Mouse (Mus musculus) heart, embryonic 12.5 days (tissue): ENCODE measurements around the gene Anks6. TPM values are rescaled to one million over a fixed set of nuclear protein-coding genes. Genes with fewer than 3 reads are reported as not detected.

Experiments
- ATAC-seq: fragments of 200-750 bp; cut with Nextera tagmentation; 2 replicates; pipeline ENCODE4 v1.8.0; 2017; ENCODE audit warnings: moderate TSS enrichment, moderate library complexity; ENCODE audit not compliant: insufficient number of reproducible peaks, low FRiP score
- H3K27ac ChIP-seq: fragments of 300-500 bp; sonication (generic); 2 replicates; pipeline ENCODE4 v1.5.1; 2016; ENCODE audit warnings: mild to moderate bottlenecking, moderate library complexity; ENCODE audit not compliant: poor library complexity, severe bottlenecking
- H3K27me3 ChIP-seq: fragments of 300-500 bp; sonication (generic); replicated peaks from 2 replicates; pipeline ENCODE4 v1.6.1; 2016; ENCODE audit warnings: mild to moderate bottlenecking, moderate library complexity
- H3K36me3 ChIP-seq: fragments of 300-500 bp; sonication (generic); 2 replicates; pipeline ENCODE4 v1.6.1; 2016; ENCODE audit warnings: mild to moderate bottlenecking, moderate library complexity
- H3K4me1 ChIP-seq: fragments of 300-500 bp; sonication (generic); replicated peaks from 2 replicates; pipeline ENCODE4 v1.6.1; 2016; ENCODE audit warnings: mild to moderate bottlenecking
- H3K4me2 ChIP-seq: fragments of 300-500 bp; sonication (generic); 2 replicates; pipeline ENCODE4 v1.6.1; 2016; ENCODE audit warnings: mild to moderate bottlenecking, moderate library complexity
- H3K4me3 ChIP-seq: fragments of 300-500 bp; sonication (generic); 2 replicates; pipeline ENCODE4 v1.5.1; 2016; ENCODE audit warnings: mild to moderate bottlenecking
- H3K9ac ChIP-seq: fragments of 300-500 bp; sonication (generic); 2 replicates; pipeline ENCODE4 v1.6.1; 2016; ENCODE audit warnings: mild to moderate bottlenecking, moderate library complexity
- H3K9me3 ChIP-seq: fragments of 300-500 bp; sonication (generic); replicated peaks from 2 replicates; pipeline ENCODE4 v1.6.1; 2016; ENCODE audit warnings: mild to moderate bottlenecking, moderate library complexity
- WGBS: fragments of 180-500 bp; shearing (Covaris S2); methylation state at CpG from one replicate; pipeline ENCODE4 v1.1.7; 2016; 5-methylcytosine and 5-hydroxymethylcytosine counted together
- polyA plus RNA-seq: library from polyadenylated mRNA; unstranded; fragments of >200 nt; fragmentation: Nextera tagmentation; extraction: Ambion mirVana; gene quantifications from 2 replicates; pipeline ENCODE4 v1.2.1, GENCODE M21; 2016

Anks6 gene
- polyA plus RNA-seq: 2.7 and 3.0 TPM in 2 replicates

DNA sequence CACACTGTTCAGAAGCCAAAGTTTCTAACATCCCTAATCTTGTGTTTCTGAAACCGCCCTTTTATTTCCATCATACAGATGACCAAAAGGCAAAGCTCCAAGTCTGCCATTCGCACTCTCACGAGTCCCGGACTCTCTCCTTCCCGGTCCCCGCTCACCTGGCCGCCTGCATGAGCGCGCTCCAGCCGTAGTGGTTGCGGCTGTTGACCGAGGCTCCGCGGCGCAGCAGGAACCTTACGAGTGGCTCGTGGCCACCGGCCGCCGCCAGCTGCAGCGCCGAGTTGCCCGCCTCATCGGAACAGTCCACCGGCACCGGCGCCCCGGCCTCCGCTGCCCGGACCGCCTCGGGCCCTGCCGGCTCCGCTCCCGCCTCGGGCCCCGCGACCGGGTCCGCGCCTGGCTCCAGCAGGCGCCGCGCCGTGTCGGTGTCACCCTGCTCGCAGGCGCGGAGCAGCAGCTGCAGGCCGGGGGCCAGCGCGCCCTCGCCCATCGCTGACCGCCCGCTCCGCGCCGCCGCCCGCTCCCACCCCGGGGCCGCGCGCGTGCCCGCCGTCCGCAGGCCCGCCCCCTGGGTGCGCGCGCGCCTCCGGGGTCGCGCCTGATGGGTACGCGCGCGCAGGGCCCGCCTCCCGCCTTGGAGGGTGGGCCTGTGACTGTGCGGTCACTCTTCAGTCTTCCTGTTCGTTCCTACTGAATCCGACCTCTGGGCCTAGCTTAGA is at the start of gene Anks6:
Gene Anks6 (minus strand): TSS at position 637 of the 719 bp plus-strand sequence.
- peak within 1 kb of the TSS; percentile 64 for H3K27ac ChIP-seq
- peaks cover 19% of the 10 kb centered on the region for H3K27me3 ChIP-seq
- no peaks in the 10 kb centered on the region for H3K9me3 ChIP-seq
- peak; percentile 88 for ATAC-seq
- H3K9ac ChIP-seq: peak within 1 kb of the TSS; percentile 93
- peak within 1 kb of the TSS; percentile 92 for H3K4me2 ChIP-seq
- H3K36me3 ChIP-seq: no peaks in the 10 kb centered on the region
- peak within 1 kb of the TSS; percentile 96 for H3K4me3 ChIP-seq
- no peaks in the 10 kb centered on the region; the same call in 1 of the 2 replicates for H3K4me1 ChIP-seq
- 6% methylated on average over 84 of the region's 86 CpGs for WGBS

DNA sequence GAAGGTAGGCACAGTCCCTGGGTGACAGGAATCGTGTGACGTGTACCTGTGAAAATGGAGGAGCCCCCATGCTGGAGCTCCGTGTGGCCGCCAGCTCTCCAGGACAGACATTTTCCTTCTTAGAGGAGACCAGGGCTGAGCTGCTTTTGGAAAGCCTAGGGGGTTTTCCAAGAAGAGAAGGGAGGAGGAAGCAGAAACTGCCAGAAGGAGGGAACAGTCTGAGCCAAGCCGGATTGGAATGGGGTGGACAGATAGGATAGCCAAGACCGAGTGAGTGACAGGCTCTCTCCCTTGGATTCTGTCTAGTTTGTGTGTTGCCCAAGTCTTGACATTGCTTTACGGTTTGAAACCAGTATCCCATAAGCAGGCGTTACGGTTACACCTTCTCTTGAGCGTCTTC is 46.3 kb upstream of the Anks6 start:
- no peak overlapping the region for H3K4me3 ChIP-seq

DNA sequence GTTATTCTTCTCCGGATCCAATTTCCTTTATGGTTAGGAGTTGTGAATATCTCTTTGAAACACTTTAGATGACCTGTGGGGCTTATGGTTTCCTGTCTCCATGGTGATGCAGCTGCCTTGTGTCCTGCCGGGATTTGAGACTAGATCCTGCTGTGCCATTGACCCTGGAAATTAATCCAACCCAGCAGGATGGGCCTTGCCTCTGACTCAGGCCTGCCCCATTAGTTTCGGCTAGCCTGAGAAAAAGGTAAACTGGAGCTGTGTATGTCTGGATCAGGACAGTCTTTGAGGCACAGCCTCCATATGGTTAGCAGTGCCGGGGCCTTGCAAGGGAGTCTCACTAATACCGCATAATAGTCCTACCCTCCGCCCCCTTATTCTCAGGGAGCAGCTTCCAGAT is 36.4 kb upstream of the Anks6 start:
- 60% methylated on average over 6 of the region's 6 CpGs for WGBS
- Histone ChIP-seq H3K4me3 (no peak overlapping the region), H3K9ac (no peak overlapping the region), H3K4me2 (no peak overlapping the region), H3K36me3 (no peaks in the 10 kb centered on the region), H3K27ac (no peak overlapping the region), H3K4me1 (peaks cover 16% of the 10 kb centered on the region), H3K9me3 (no peaks in the 10 kb centered on the region), H3K27me3 (peaks cover 50% of the 10 kb centered on the region)
- no peak for ATAC-seq

More for the DNA sequence above, 46.3 kb upstream of the Anks6 start:
- ATAC-seq: no peak
- Histone ChIP-seq H3K27me3 (0 out of 2 replicates have a peak, but pooled peaks cover 4% of the 10 kb centered on the region), H3K4me1 (0 out of 2 replicates have a peak, but pooled peaks cover 2% of the 10 kb centered on the region), H3K36me3 (no peaks in the 10 kb centered on the region), H3K27ac (no peak overlapping the region), H3K4me2 (no peak overlapping the region), H3K9me3 (no peaks in the 10 kb centered on the region), H3K9ac (no peak overlapping the region)
- 87% methylated on average over 10 of the region's 10 CpGs for WGBS

GRCm38 (mm10) chr4:47093161-47093560 is 35.9 kb upstream of the Anks6 start:
- no peaks in the 10 kb centered on the region for H3K9me3 ChIP-seq
- no peaks in the 10 kb centered on the region for H3K36me3 ChIP-seq
- H3K27ac ChIP-seq: no peak overlapping the region
- peaks cover 50% of the 10 kb centered on the region for H3K27me3 ChIP-seq
- H3K9ac ChIP-seq: no peak overlapping the region
- WGBS: 44% methylated on average over 9 of the region's 9 CpGs
- H3K4me2 ChIP-seq: peak overlapping the region; percentile 100
- H3K4me3 ChIP-seq: peak overlapping the region; percentile 74; the same call in 1 of the 2 replicates
- peaks cover 16% of the 10 kb centered on the region for H3K4me1 ChIP-seq
- ATAC-seq: no peak

- Histone ChIP-seq H3K27me3 (peaks cover 50% of the 10 kb centered on the region), H3K27ac (no peak overlapping the region), H3K9me3 (no peaks in the 10 kb centered on the region), H3K4me3 (peak overlapping the region; percentile 74), H3K36me3 (no peaks in the 10 kb centered on the region), H3K9ac (peak overlapping the region; percentile 69), H3K4me1 (peaks cover 16% of the 10 kb centered on the region), H3K4me2 (peak overlapping the region; percentile 100)
- no peak; the same call in 1 of the 2 replicates for ATAC-seq
- 3% methylated on average over 21 of the region's 21 CpGs for WGBS
These were observed 35.3 kb upstream of the Anks6 start for GRCm38 (mm10) chr4:47092387-47093021.

GRCm38 (mm10) chr4:47091493-47092386 is 34.5 kb upstream of the Anks6 start, which contains the start of gene Galnt12:
Gene Galnt12, plus strand, starts transcription at chr4:47091909.
- H3K9ac ChIP-seq: peak within 1 kb of the TSS; percentile 69
- H3K36me3 ChIP-seq: no peaks in the 10 kb centered on the region
- peak within 1 kb of the TSS; percentile 100 for H3K4me2 ChIP-seq
- H3K9me3 ChIP-seq: no peaks in the 10 kb centered on the region
- H3K4me3 ChIP-seq: peak within 1 kb of the TSS; percentile 74
- H3K27ac ChIP-seq: no peak within 1 kb of the TSS
- H3K4me1 ChIP-seq: peaks cover 16% of the 10 kb centered on the region
- H3K27me3 ChIP-seq: peaks cover 50% of the 10 kb centered on the region
- WGBS: 1% methylated on average over 73 of the region's 74 CpGs
- peak; percentile 42 for ATAC-seq

- Histone ChIP-seq H3K9me3 (no peaks in the 10 kb centered on the region), H3K4me2 (no peak overlapping the region), H3K36me3 (no peaks in the 10 kb centered on the region), H3K9ac (no peak overlapping the region), H3K4me1 (peaks cover 16% of the 10 kb centered on the region), H3K27me3 (peaks cover 29% of the 10 kb centered on the region), H3K27ac (no peak overlapping the region), H3K4me3 (no peak overlapping the region)
- ATAC-seq: no peak
- WGBS: 81% methylated on average over 7 of the region's 7 CpGs
These were observed 31.4 kb upstream of the Anks6 start for GRCm38 (mm10) chr4:47088671-47089070.

DNA sequence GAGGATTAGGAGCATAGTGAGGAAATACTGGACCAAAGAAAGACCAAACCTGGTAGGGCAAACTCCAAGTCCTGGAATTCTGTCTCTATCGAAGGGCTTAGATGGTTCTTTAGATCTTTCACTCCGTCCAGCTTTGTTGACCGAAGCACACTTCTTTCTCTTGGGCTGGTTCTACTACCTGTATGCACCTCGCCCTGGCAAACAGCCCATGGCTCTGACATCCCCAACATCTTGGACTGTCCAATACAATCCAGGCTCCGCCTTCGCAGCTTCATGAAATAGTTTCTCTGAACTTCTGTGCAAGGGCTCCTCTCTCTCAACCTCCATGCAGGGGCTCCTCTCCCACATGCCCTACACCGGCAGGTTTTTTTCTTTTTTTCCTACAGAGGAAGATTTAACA is 26.6 kb upstream of the Anks6 start:
- Histone ChIP-seq H3K4me3 (no peak overlapping the region), H3K27ac (no peak overlapping the region), H3K9ac (no peak overlapping the region), H3K4me2 (no peak overlapping the region), H3K36me3 (no peaks in the 10 kb centered on the region), H3K9me3 (no peaks in the 10 kb centered on the region), H3K27me3 (no peaks in the 10 kb centered on the region), H3K4me1 (no peaks in the 10 kb centered on the region)
- 83% methylated on average over 7 of the region's 7 CpGs for WGBS
- ATAC-seq: no peak

- Histone ChIP-seq H3K36me3 (no peaks in the 10 kb centered on the region), H3K9me3 (no peaks in the 10 kb centered on the region), H3K9ac (no peak overlapping the region), H3K27me3 (no peaks in the 10 kb centered on the region), H3K4me2 (no peak overlapping the region), H3K4me3 (no peak overlapping the region), H3K4me1 (no peaks in the 10 kb centered on the region), H3K27ac (no peak overlapping the region)
- no peak for ATAC-seq
- WGBS: 84% methylated on average over 4 of the region's 4 CpGs
These were observed 23.4 kb upstream of the Anks6 start for GRCm38 (mm10) chr4:47080647-47081010.

DNA sequence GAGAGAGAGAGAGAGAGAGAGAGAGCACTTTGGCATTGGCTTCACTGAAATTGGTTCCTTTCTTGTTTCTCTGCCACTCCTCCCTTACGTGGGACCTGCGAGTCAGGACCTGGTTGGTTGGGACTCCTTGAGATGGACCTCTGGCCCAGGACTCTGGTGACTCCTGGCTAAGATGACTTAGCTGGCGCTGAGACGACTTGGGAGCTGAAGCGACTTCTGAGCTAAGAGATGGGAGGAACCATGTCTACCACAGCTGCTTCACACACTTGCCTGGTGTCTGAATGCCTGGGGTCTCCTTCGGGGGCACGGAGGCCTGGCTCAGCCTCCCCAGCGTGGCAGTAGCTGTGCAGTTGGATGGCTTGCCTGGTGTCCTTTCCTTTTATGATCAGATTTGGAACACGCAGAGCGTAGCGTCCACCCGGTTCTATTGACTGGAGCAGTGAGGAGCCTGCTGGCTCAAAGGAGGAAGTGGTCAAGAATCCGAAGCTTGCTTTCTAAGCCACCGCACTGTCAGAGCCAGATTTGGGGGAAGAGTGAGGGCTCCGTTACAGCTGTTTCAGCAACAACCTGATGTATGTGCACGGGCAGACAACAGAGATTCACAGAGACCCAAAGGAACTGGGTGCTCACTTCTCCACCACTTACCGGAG is 22.9 kb upstream of the Anks6 start:
- Histone ChIP-seq H3K9me3 (no peaks in the 10 kb centered on the region), H3K27me3 (no peaks in the 10 kb centered on the region), H3K36me3 (no peaks in the 10 kb centered on the region), H3K4me3 (no peak overlapping the region), H3K9ac (no peak overlapping the region), H3K4me1 (no peaks in the 10 kb centered on the region), H3K4me2 (no peak overlapping the region), H3K27ac (no peak overlapping the region)
- no peak for ATAC-seq
- WGBS: 79% methylated on average over 17 of the region's 17 CpGs
